Mouse (Mus musculus) urinary bladder, adult 2 months (tissue): ENCODE results near the gene Icos. TPM values are rescaled to one million over a fixed set of nuclear protein-coding genes. Genes with fewer than 3 reads are reported as not detected.

ENCODE experiments used
- DNase-seq: peaks from one replicate; pipeline ENCODE4 v3.0.0; 2022; ENCODE audit warnings: low spot score
- polyA plus RNA-seq: library from polyadenylated mRNA; depleted of rRNA; stranded (reverse); fragments of >200 nt; gene quantifications from 2 replicates; pipeline ENCODE4 v1.2.3, GENCODE M21; 2012; rRNA removed

The Icos gene
- polyA plus RNA-seq, result 0.57 and 0.87 TPM in 2 replicates

- no peak for DNase-seq
Measured at GRCm38 (mm10) chr1:60977641-60978040, at the start of gene Icos. Icos (plus strand) TSS chr1:60977927.

DNA sequence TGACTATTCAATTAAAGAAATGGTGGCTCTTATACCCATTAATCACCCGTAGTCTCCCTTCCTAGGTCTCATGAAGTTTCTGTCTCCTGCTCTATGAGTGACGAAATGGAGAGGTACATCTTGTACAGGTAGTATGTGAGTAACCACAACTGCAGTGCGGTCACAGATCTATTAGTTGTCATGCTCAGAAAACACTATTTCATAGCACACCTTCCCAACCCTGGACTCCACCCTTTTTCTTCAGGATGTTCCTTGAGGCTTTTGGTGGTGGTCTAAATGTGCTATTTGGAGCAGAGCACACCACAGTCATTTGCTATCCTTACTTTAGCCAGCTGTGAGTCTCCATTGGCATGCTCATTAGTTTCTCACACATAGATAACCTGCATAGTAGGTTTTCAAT lies 48.7 kb upstream of the Icos start:
- no peak for DNase-seq

DNA sequence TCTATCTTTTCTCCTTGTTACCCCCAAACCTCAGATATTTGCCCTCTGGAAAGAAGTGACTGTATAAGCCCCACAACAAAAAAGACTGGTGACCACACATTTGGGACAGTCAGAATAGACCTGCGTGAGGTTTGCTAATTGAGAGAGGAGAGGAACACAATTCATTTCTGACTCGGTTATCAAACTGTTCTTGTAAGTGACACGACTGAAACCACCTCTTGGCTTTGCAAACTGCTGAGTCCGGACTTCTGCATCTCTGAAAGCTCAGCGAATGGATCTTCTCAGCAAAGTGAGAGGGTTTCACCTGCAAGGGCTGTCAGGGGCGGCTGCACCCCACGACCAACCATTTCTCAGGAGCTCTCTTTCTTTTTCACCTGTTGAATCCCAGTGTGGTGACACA lies 47.3 kb upstream of the Icos start:
- DNase-seq, result no peak

DNA sequence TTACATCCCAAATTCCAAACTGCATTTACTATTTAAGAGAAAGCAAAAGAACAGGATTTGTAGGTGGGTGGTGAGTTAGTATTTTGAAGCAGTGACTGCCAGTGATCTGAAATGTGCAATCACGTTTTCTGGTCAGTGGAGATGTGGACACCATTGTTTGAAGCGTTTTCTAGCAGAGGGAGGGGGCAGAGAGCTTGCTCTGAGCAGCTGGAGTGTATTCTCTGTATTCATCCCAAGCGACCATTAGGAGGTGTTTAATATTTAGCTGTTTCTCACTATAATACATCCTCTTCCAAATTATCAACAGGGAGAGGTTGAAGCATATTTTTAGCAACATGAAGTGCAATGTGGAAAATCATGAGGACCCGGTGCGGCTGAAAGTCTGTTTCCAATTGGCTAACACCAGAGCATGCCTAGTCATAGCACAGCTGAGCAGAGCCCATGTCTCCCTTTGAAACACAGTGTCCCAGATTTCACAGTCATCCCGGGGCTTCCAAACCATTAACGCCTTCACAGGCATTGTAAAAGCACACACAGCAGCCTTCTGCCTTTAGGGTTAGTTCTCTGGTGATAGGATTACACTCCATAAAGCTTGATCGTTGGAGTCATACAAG lies 41.7 kb upstream of the Icos start:
- DNase-seq, result no peak

GRCm38 (mm10) chr1:60936963-60937711 lies 40.6 kb upstream of the Icos start:
- DNase-seq, result no peak

DNA sequence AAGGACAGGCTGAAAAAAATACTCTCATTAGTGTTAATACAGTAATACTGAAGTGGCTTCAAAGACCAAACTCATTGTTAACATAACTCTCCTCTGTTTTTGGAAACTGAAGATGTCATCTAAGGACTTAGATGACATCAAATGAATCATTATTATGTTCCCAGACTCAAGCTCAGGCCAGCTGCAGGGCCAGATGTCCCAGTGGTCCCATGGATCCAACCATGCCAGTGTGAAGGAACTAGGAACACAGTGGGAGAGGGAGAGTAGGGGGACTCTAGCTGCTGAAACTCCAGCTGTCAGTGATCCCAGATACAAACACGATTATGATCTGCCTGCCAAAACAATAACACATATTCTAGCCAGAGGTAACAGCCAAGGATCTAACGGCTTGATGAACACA lies 39.5 kb upstream of the Icos start:
- no peak for DNase-seq

GRCm38 (mm10) chr1:60938974-60939373 lies 38.8 kb upstream of the Icos start:
- no peak for DNase-seq

DNA sequence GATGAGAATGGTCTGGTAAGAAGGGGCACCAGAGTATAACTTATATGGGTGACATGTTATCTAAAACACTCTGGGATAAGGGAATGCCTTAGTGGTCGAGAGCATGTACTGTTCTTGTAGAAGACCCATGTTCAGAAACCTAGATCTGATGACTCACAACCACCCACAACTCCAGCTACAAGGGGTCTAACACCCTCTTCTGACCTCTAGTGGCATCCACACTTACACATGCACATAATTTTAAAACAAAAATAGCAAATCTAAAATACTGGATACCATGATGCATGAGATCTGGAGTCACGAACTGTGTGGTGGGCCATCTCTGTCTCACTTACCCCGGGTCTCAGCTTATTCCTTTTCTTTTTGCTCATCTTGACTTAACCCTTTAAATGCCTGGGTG lies 37.7 kb upstream of the Icos start:
- DNase-seq, result no peak

- DNase-seq, result no peak
Measured at GRCm38 (mm10) chr1:60940620-60941019, 37.1 kb upstream of the Icos start.

GRCm38 (mm10) chr1:60941056-60942048 lies 36.4 kb upstream of the Icos start:
- no peak for DNase-seq

- DNase-seq, result no peak
Measured at GRCm38 (mm10) chr1:60942921-60943320, 34.8 kb upstream of the Icos start.

GRCm38 (mm10) chr1:60945633-60946401 lies 31.9 kb upstream of the Icos start:
- DNase-seq, result no peak

GRCm38 (mm10) chr1:60948112-60948511 lies 29.6 kb upstream of the Icos start:
- no peak for DNase-seq

- no peak for DNase-seq
Measured at GRCm38 (mm10) chr1:60952958-60953357, 24.8 kb upstream of the Icos start.

- no peak for DNase-seq
Measured at GRCm38 (mm10) chr1:60953686-60954085, 24.0 kb upstream of the Icos start.

DNA sequence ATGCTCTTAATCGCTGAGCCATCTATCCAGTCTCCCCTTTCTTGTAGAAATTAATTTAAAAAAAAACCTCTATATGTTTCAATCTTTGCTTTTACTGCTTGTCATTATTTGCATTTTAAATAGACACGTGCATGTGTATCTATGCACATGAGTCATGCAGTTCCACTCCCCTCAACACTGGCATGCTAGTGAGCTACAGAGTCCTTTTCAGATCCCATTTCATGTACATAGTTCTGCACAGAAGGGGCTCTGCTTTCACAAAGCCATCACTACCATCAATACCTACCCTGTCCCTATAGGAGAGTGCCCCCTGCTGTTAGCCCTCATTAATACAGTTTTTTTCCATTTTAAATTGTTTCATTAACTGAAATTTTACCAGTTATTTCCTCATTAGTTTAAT lies 23.0 kb upstream of the Icos start:
- DNase-seq, result no peak

- DNase-seq, result no peak
Measured at GRCm38 (mm10) chr1:60955186-60955585, 22.5 kb upstream of the Icos start.

- DNase-seq, result no peak
Measured at GRCm38 (mm10) chr1:60956196-60956595, 21.5 kb upstream of the Icos start.

DNA sequence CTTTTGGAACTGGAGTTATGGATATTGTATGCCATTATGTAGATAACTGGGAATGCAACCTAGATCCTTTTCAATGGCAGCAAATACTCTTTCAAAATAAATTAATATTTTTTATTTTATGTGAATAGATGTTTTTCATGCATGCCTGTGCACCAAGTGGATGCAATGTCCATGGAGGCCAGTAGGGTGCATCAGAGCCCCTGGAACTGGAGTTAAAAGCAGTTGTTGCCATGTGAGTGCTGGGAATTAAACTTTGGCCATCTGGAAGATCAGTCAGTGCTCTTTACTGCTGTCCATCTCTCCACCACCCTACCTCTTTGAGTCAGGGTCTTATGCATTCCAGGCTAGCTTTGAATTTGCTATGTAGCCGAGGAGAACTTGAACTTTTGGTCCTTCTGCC lies 19.4 kb upstream of the Icos start:
- no peak for DNase-seq

- DNase-seq, result no peak
Measured at GRCm38 (mm10) chr1:60959246-60959645, 18.5 kb upstream of the Icos start.

- DNase-seq, result no peak
Measured at GRCm38 (mm10) chr1:60960451-60960850, 17.3 kb upstream of the Icos start.

DNA sequence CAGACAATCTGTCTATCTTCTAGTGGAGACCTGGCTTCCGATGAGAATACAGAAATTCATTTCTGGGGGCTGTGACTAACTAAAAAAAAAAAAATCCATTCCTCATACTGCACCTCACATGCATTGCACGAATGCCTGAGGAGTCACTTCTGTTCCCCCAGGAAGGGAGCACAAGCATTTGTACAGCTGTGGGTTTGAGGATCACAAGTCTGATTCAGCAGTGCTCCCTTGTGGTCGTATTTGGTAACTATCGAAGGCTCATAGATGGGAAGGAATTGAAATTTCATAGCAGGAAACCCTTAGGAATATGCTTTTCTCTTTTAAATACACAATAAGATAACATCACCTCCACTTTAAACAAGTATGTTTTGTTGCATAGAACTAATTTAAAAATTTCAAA lies 16.6 kb upstream of the Icos start:
- no peak for DNase-seq
